ENCODE assay signal across 12 mouse cellular contexts in the genomic region with DNA sequence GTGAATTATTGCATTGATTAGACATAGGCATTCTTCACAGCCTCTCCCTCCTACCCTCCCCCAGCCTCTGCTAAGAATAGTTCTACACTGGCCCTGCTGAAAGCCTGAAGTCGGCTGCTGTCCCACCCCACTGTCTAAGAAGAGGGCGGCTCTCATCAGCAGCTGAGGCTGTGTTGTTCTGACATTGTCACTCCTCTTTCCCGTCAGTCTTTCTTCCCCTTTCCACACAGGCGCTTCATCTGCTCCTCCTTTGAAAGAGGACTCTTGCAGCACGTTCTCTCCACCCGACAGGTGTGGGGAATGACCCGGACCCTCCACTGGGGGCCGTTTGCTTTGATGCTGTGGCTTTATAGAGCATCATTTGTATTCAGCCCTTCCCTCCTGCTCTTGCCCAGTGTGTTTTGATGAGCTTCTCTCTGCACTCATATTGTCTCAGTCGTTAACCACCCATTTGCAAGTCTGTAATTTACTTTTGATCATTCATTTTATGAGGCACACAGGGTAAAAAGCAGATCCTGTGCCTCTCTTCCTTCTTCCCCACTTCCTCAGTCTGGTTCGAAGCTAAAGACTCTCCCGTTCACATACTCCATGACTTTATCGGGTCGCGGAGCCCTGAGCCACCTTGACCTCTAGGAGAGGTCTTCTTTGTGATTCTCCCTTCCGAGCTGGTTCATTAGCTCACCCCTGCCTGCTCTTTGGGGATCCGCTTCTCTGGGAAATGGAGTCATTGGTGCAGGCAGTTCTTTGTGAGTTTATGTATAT.
A peak's percentile ranks its signal among the peaks of the same experiment; 100 is the strongest.
DNase-seq lines count a peak whose midpoint lies in the region.
"Had no signal": no experiment of that assay in that cellular context is flagged by ENCODE, and none has a peak within 500 bp of the region (broad histone marks: within the 10 kb centered on the region; RNA-seq: fewer than 3 reads in every experiment).

No protein-coding gene starts in this region.

- H3K4me1 ChIP-seq in forebrain, embryonic 10.5 days = peaks cover 30% of the 10 kb centered on the region

- H3K9me3 ChIP-seq in forebrain, embryonic 10.5 days = no peaks in the 10 kb centered on the region

- no peaks in the 10 kb centered on the region for H3K36me3 ChIP-seq in forebrain, embryonic 10.5 days (replicated peaks)

- H3K4me3 ChIP-seq in forebrain, embryonic 10.5 days = peak overlapping the region; percentile 18; the same call in 1 of the 2 replicates

- H3K27me3 ChIP-seq in forebrain, embryonic 10.5 days (ENCODE audit: poor library complexity, severe bottlenecking) = peaks cover 7% of the 10 kb centered on the region; the same call in 1 of the 2 replicates

- peak overlapping the region; percentile 57 for H3K27ac ChIP-seq in forebrain, embryonic 10.5 days

- peak; percentile 5 to 12 for DNase-seq in kidney, postnatal 4 days
- DNase-seq in kidney, postnatal 14 days = no peak
- peak; percentile 20 for DNase-seq in forebrain, embryonic 10.5 days (ENCODE audit: extremely low spot score, low spot score)
- DNase-seq in mesoderm, embryonic 11.5 days (ENCODE audit: low read depth, low spot score) = peak; percentile 39
- peak; percentile 43 for DNase-seq in retina, postnatal 1 day
- DNase-seq in thymus, adult 18-20 months = no peak
- DNase-seq in frontal cortex, postnatal 25 days (ENCODE audit: low spot score in 2 of 2) = no peak
- DNase-seq in c-Kit-positive CD71-positive TER-119-positive erythroid progenitor cells, embryonic 14.5 days (ENCODE audit: low spot score) = no peak
- DNase-seq: adrenal gland, postnatal 25 days; gastrocnemius, postnatal 25 days; kidney, adult 9 months; lung, postnatal 14 days had no signal

- 28% methylated on average over 16 of the region's 16 CpGs for WGBS in forebrain, embryonic 10.5 days

Comparison
In these comparisons a context has a peak if more than half of its experiments do, and no peak if none do; other contexts are left out.
1. DNase-seq: peak in kidney, postnatal 4 days (2 of 2), forebrain, embryonic 10.5 days (single experiment), mesoderm, embryonic 11.5 days (single experiment) and retina, postnatal 1 day (single experiment); none in kidney, postnatal 14 days (single experiment), thymus, adult 18-20 months (0 of 2), frontal cortex, postnatal 25 days (0 of 2) and c-Kit-positive CD71-positive TER-119-positive erythroid progenitor cells, embryonic 14.5 days (single experiment).